Mouse (Mus musculus) cerebellum, adult 9-10 months (tissue): ENCODE data around the gene Gpc6.

ENCODE experiments used
- DNase-seq: peaks from one replicate; pipeline ENCODE4 v3.0.0; 2022

The Gpc6 gene

GRCm38 (mm10) chr14:117070470-117071085 lies 145.5 kb downstream of the Gpc6 start:
- DNase-seq, result no peak

- DNase-seq, result no peak
These were observed 168.5 kb downstream of the Gpc6 start for GRCm38 (mm10) chr14:117093586-117093985.

GRCm38 (mm10) chr14:117106900-117107299 lies 181.8 kb downstream of the Gpc6 start:
- DNase-seq, result no peak

GRCm38 (mm10) chr14:117113153-117113552 lies 188.0 kb downstream of the Gpc6 start:
- DNase-seq, result no peak

GRCm38 (mm10) chr14:117122036-117122435 lies 196.9 kb downstream of the Gpc6 start:
- no peak for DNase-seq

GRCm38 (mm10) chr14:117130334-117130733 lies 205.2 kb downstream of the Gpc6 start:
- no peak for DNase-seq

GRCm38 (mm10) chr14:117131324-117131723 lies 206.2 kb downstream of the Gpc6 start:
- DNase-seq, result no peak

- DNase-seq, result no peak
These were observed 216.1 kb downstream of the Gpc6 start for GRCm38 (mm10) chr14:117141077-117141848.

GRCm38 (mm10) chr14:117146089-117146488 lies 221.0 kb downstream of the Gpc6 start:
- peak; percentile 6 for DNase-seq

- DNase-seq, result no peak
These were observed 221.6 kb downstream of the Gpc6 start for GRCm38 (mm10) chr14:117146665-117147064.

GRCm38 (mm10) chr14:117151621-117152020 lies 226.5 kb downstream of the Gpc6 start:
- DNase-seq, result no peak

- DNase-seq, result no peak
These were observed 230.9 kb downstream of the Gpc6 start for GRCm38 (mm10) chr14:117155884-117156465.

- DNase-seq, result no peak
These were observed 232.3 kb downstream of the Gpc6 start for GRCm38 (mm10) chr14:117157426-117157825.

GRCm38 (mm10) chr14:117166350-117166749 lies 241.2 kb downstream of the Gpc6 start:
- DNase-seq, result no peak

- no peak for DNase-seq
These were observed 268.2 kb downstream of the Gpc6 start for GRCm38 (mm10) chr14:117193364-117193763.

- DNase-seq, result no peak
These were observed 276.9 kb downstream of the Gpc6 start for GRCm38 (mm10) chr14:117202012-117202411.

- no peak for DNase-seq
These were observed 278.8 kb downstream of the Gpc6 start for GRCm38 (mm10) chr14:117203960-117204359.

GRCm38 (mm10) chr14:117214373-117214772 lies 289.3 kb downstream of the Gpc6 start:
- DNase-seq, result no peak

- no peak for DNase-seq
These were observed 301.8 kb downstream of the Gpc6 start for GRCm38 (mm10) chr14:117226920-117227319.

GRCm38 (mm10) chr14:117230476-117230875 lies 305.4 kb downstream of the Gpc6 start:
- DNase-seq, result no peak

GRCm38 (mm10) chr14:117238226-117238625 lies 313.1 kb downstream of the Gpc6 start:
- DNase-seq, result no peak

- DNase-seq, result no peak
These were observed 314.7 kb downstream of the Gpc6 start for GRCm38 (mm10) chr14:117239694-117240427.

- no peak for DNase-seq
These were observed 320.5 kb downstream of the Gpc6 start for GRCm38 (mm10) chr14:117245631-117246030.
